Mouse (Mus musculus): ENCODE data around the gene Znrf2.
"Not testable (repeated sequence)": the region's sequence is repeated elsewhere in the genome, so short reads cannot be mapped to it uniquely, and the experiment has no call there.

Gene Znrf2

GRCm38 (mm10) chr6:54804066-54804864 lies 12.5 kb upstream of the Znrf2 start:
- in situ Hi-C loops (cut with MboI; ENCODE audit: low pct_unique_long_range_greater_than_20kb in 1 of 2, low sequenced_read_pairs in 2 of 2, unreplicated experiment in 1 of 2) = no loop called here

- in situ Hi-C loops (cut with MboI; ENCODE audit: low pct_unique_long_range_greater_than_20kb in 1 of 2, low sequenced_read_pairs in 2 of 2, unreplicated experiment in 1 of 2) = no loop called here
These were observed 10.9 kb upstream of the Znrf2 start for GRCm38 (mm10) chr6:54805779-54806178.

- in situ Hi-C loops (cut with MboI; ENCODE audit: low pct_unique_long_range_greater_than_20kb in 1 of 2, low sequenced_read_pairs in 2 of 2, unreplicated experiment in 1 of 2) = no loop called here
These were observed 7.0 kb upstream of the Znrf2 start for GRCm38 (mm10) chr6:54809531-54810313.

GRCm38 (mm10) chr6:54810314-54810646 lies 6.4 kb upstream of the Znrf2 start:
- in situ Hi-C loops (cut with MboI; ENCODE audit: low pct_unique_long_range_greater_than_20kb in 1 of 2, low sequenced_read_pairs in 2 of 2, unreplicated experiment in 1 of 2) = no loop called here

- in situ Hi-C loops (cut with MboI; ENCODE audit: low pct_unique_long_range_greater_than_20kb in 1 of 2, low sequenced_read_pairs in 2 of 2, unreplicated experiment in 1 of 2) = no loop called here
These were observed 5.0 kb upstream of the Znrf2 start for GRCm38 (mm10) chr6:54811546-54812250.

- in situ Hi-C loops (cut with MboI; ENCODE audit: low pct_unique_long_range_greater_than_20kb in 1 of 2, low sequenced_read_pairs in 2 of 2, unreplicated experiment in 1 of 2) = no loop called here
These were observed 4.4 kb upstream of the Znrf2 start for GRCm38 (mm10) chr6:54812276-54812675.

GRCm38 (mm10) chr6:54815428-54816130 lies 1.1 kb upstream of the Znrf2 start:
- in situ Hi-C loops (cut with MboI; ENCODE audit: low pct_unique_long_range_greater_than_20kb in 1 of 2, low sequenced_read_pairs in 2 of 2, unreplicated experiment in 1 of 2) = no loop called here

GRCm38 (mm10) chr6:54817266-54817767 lies 601 bp downstream of the Znrf2 start:
- in situ Hi-C loops (cut with MboI; ENCODE audit: low pct_unique_long_range_greater_than_20kb in 1 of 2, low sequenced_read_pairs in 2 of 2, unreplicated experiment in 1 of 2) = no loop called here

GRCm38 (mm10) chr6:54818389-54818788 lies 1.7 kb downstream of the Znrf2 start:
- in situ Hi-C loops (cut with MboI; ENCODE audit: low pct_unique_long_range_greater_than_20kb in 1 of 2, low sequenced_read_pairs in 2 of 2, unreplicated experiment in 1 of 2) = no loop called here

GRCm38 (mm10) chr6:54819272-54819671 lies 2.6 kb downstream of the Znrf2 start:
- in situ Hi-C loops (cut with MboI; ENCODE audit: low pct_unique_long_range_greater_than_20kb in 1 of 2, low sequenced_read_pairs in 2 of 2, unreplicated experiment in 1 of 2) = no loop called here

- in situ Hi-C loops (cut with MboI; ENCODE audit: low pct_unique_long_range_greater_than_20kb in 1 of 2, low sequenced_read_pairs in 2 of 2, unreplicated experiment in 1 of 2) = no loop called here
These were observed 3.0 kb downstream of the Znrf2 start for GRCm38 (mm10) chr6:54819746-54820145.

GRCm38 (mm10) chr6:54822348-54822747 lies 5.6 kb downstream of the Znrf2 start:
- in situ Hi-C loops (cut with MboI; ENCODE audit: low pct_unique_long_range_greater_than_20kb in 1 of 2, low sequenced_read_pairs in 2 of 2, unreplicated experiment in 1 of 2) = no loop called here

GRCm38 (mm10) chr6:54824561-54824960 lies 7.8 kb downstream of the Znrf2 start:
- in situ Hi-C loops (cut with MboI; ENCODE audit: low pct_unique_long_range_greater_than_20kb in 1 of 2, low sequenced_read_pairs in 2 of 2, unreplicated experiment in 1 of 2) = not testable (repeated sequence)

GRCm38 (mm10) chr6:54827481-54827880 lies 10.8 kb downstream of the Znrf2 start:
- in situ Hi-C loops (cut with MboI; ENCODE audit: low pct_unique_long_range_greater_than_20kb in 1 of 2, low sequenced_read_pairs in 2 of 2, unreplicated experiment in 1 of 2) = no loop called here

GRCm38 (mm10) chr6:54828274-54828673 lies 11.6 kb downstream of the Znrf2 start:
- in situ Hi-C loops (cut with MboI; ENCODE audit: low pct_unique_long_range_greater_than_20kb in 1 of 2, low sequenced_read_pairs in 2 of 2, unreplicated experiment in 1 of 2) = no loop called here

GRCm38 (mm10) chr6:54830048-54830772 lies 13.5 kb downstream of the Znrf2 start:
- in situ Hi-C loops (cut with MboI; ENCODE audit: low pct_unique_long_range_greater_than_20kb in 1 of 2, low sequenced_read_pairs in 2 of 2, unreplicated experiment in 1 of 2) = no loop called here

GRCm38 (mm10) chr6:54831069-54831720 lies 14.5 kb downstream of the Znrf2 start:
- in situ Hi-C loops (cut with MboI; ENCODE audit: low pct_unique_long_range_greater_than_20kb in 1 of 2, low sequenced_read_pairs in 2 of 2, unreplicated experiment in 1 of 2) = no loop called here

All from mouse embryonic stem cell (cell line).